Mouse (Mus musculus) cortical plate, adult 2 months (tissue): ENCODE data around the gene Brd7. TPM values are rescaled to one million over a fixed set of nuclear protein-coding genes. Genes with fewer than 3 reads are reported as not detected.

Experiments
- H3K27ac ChIP-seq: fragments of 200-500 bp; 2 replicates; pipeline ENCODE4 v1.5.1; 2012; ENCODE audit warnings: low read length, control low read depth, inconsistent platforms; ENCODE audit not compliant: insufficient read depth
- H3K4me1 ChIP-seq: fragments of 200-500 bp; 2 replicates; pipeline ENCODE4 v1.6.1; 2011; ENCODE audit warnings: low read length; ENCODE audit not compliant: control insufficient read depth, insufficient read depth
- H3K4me3 ChIP-seq: fragments of 200-500 bp; 2 replicates; pipeline ENCODE4 v1.5.1; 2011; ENCODE audit warnings: mild to moderate bottlenecking, low read length, control low read depth; ENCODE audit not compliant: insufficient read depth
- CTCF ChIP-seq: fragments of 200-500 bp; IDR thresholded peaks from 2 replicates; pipeline ENCODE4 v1.5.1; 2011; ENCODE audit warnings: mild to moderate bottlenecking, control low read depth, low read length; ENCODE audit not compliant: insufficient read depth; ENCODE audit errors: extremely low read depth
- POLR2A ChIP-seq: fragments of 200-500 bp; IDR thresholded peaks from 2 replicates; pipeline ENCODE4 v1.6.1; 2011; ENCODE audit warnings: mild to moderate bottlenecking, low read length, control low read depth; ENCODE audit not compliant: insufficient read depth; ENCODE audit errors: extremely low read depth
- polyA plus RNA-seq: library from polyadenylated mRNA; depleted of rRNA; stranded (reverse); fragments of >200 nt; gene quantifications from 2 replicates; pipeline ENCODE4 v1.2.3, GENCODE M21; 2012

Brd7 gene
- polyA plus RNA-seq, 1 experiment, result 54.2 TPM

GRCm38 (mm10) chr8:88357946-88358345, 4.0 kb downstream of the Brd7 start:
- TF ChIP-seq CTCF, result no peak
- no peak for TF ChIP-seq POLR2A
- Histone ChIP-seq H3K27ac (no peak overlapping the region), H3K4me3 (no peak overlapping the region), H3K4me1 (peaks cover 3% of the 10 kb centered on the region; the same call in 1 of the 2 replicates)

DNA sequence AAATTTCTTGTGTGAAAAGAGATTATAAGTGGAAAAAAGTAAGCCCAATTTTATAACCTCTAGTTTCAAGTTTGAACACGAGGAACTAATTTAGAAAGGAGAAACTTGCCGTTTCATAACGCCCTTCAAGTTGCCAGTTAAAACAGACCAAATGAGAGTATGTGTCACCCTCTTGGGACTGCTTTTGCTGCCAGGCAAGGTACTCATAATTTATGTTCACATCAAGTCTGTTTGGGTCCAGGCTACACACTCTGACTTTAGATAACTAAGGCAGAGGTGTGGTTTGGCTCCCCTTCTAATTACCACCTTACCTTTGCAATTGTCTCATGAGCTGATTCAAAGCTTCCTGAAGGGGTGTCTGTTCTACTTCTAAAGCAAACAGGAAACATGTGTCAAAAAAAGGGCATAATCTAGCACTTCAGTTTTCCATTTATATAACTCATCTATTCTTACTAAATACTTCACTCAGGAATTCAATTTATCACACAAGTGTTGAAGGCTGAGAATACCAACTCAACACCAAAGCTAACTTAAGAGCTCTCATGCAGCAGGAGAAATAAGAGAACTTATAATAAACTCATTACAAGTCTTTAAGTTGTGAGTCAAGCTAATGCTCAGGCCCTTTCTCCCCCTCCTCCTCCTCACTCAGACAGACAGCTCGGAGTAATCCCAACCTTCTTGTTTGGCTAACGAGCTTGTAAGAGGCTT, 4.6 kb downstream of the Brd7 start:
- Histone ChIP-seq H3K4me1 (peaks cover 3% of the 10 kb centered on the region; the same call in 1 of the 2 replicates), H3K4me3 (no peak overlapping the region), H3K27ac (no peak overlapping the region)
- TF ChIP-seq CTCF, result no peak
- no peak for TF ChIP-seq POLR2A

- no peak overlapping the region for H3K4me3 ChIP-seq
- TF ChIP-seq CTCF (no peak), POLR2A (no peak)
- no peak overlapping the region for H3K27ac ChIP-seq
- H3K4me1 ChIP-seq, result no peaks in the 10 kb centered on the region
These were observed 12.9 kb downstream of the Brd7 start for GRCm38 (mm10) chr8:88349046-88349445.

- peaks cover 3% of the 10 kb centered on the region for H3K4me1 ChIP-seq
- TF ChIP-seq CTCF (no peak), POLR2A (no peak)
- no peak overlapping the region for H3K27ac ChIP-seq
- no peak overlapping the region for H3K4me3 ChIP-seq
These were observed 20.0 kb downstream of the Brd7 start for GRCm38 (mm10) chr8:88342026-88342425.

GRCm38 (mm10) chr8:88339887-88340695, 21.9 kb downstream of the Brd7 start:
- TF ChIP-seq CTCF (no peak), POLR2A (no peak)
- H3K4me3 ChIP-seq, result no peak overlapping the region
- no peak overlapping the region for H3K27ac ChIP-seq
- peaks cover 3% of the 10 kb centered on the region for H3K4me1 ChIP-seq

GRCm38 (mm10) chr8:88339221-88339620, 22.8 kb downstream of the Brd7 start:
- no peak overlapping the region for H3K27ac ChIP-seq

DNA sequence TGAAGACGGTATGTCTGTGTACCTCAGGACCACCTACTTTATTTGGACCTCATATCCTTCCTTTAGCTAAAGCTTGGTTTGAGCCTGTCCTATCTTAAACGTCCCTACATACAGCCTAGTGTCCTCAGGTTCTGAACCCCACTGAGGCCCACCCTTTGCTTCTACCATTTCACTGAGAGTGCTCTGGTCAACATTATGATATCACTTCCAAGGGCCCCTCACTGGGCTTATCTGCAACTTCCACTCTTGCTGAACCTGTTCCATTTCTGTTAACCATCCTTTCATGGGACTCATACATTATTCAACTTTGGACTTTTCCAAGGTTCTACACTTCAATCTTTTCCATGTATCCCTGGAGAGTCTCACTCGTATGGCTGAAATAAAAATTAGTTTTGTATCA, 27.0 kb downstream of the Brd7 start:
- H3K27ac ChIP-seq, result no peak overlapping the region
- TF ChIP-seq CTCF, result no peak
- TF ChIP-seq POLR2A, result no peak
- no peak overlapping the region for H3K4me3 ChIP-seq
- peaks cover 3% of the 10 kb centered on the region for H3K4me1 ChIP-seq

More at GRCm38 (mm10) chr8:88339221-88339620, 22.8 kb downstream of the Brd7 start:
- peaks cover 3% of the 10 kb centered on the region for H3K4me1 ChIP-seq
- H3K4me3 ChIP-seq, result no peak overlapping the region
- no peak for TF ChIP-seq CTCF
- TF ChIP-seq POLR2A, result no peak

GRCm38 (mm10) chr8:88334384-88334783, 27.6 kb downstream of the Brd7 start:
- H3K4me1 ChIP-seq, result peaks cover under 1% of the 10 kb centered on the region; the same call in 1 of the 2 replicates
- no peak overlapping the region for H3K27ac ChIP-seq
- H3K4me3 ChIP-seq, result no peak overlapping the region
- TF ChIP-seq CTCF (no peak), POLR2A (no peak)

GRCm38 (mm10) chr8:88330816-88331215, 31.2 kb downstream of the Brd7 start:
- Histone ChIP-seq H3K4me1 (no peaks in the 10 kb centered on the region), H3K4me3 (no peak overlapping the region), H3K27ac (no peak overlapping the region)
- TF ChIP-seq CTCF, result no peak
- no peak for TF ChIP-seq POLR2A
